Mouse (Mus musculus): ENCODE data around the gene Tet3. TPM values are rescaled to one million over a fixed set of nuclear protein-coding genes. Genes with fewer than 3 reads are reported as not detected.

Gene Tet3
- polyA plus RNA-seq, 1 experiment: 15.4 TPM

DNA sequence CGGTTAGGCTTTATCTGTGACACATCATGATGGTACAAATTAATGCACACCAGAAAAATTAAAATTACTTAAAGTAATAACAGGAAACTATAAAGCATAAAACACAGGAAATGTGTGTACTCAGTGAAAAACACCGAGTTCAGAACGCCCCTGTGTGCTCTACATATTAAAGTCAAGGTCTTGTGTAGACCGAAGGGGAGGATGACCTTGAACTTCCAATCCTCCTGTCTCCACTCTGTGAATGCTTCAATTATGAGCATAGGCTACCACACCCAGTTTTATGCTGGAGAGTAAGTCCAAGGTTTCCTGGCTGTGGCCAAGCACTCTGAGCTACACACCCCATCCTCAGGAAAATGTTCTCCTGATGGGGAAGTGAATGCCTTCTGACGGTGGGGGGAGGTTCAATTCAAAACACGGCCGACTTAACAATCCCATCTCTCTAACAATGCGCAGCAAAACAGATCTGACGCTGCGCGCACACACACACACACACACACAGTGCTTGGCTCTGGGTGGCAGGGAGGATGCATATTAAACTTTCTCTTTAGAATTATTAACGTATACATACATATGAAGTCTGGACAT is 43.4 kb downstream of the Tet3 start:
- Histone ChIP-seq H3K4me3 (ENCODE audit: low read depth, low read length) (peak overlapping the region; percentile 44), H3K4me1 (ENCODE audit: control insufficient read depth, insufficient read depth, insufficient read length, low read length) (peaks cover 58% of the 10 kb centered on the region), H3K27ac (ENCODE audit: insufficient read depth, low read depth, low read length) (peak overlapping the region; percentile 94), H3K36me3 (ENCODE audit: control insufficient read depth, insufficient read depth, low read length) (0 out of 2 replicates have a peak, but pooled peaks cover under 1% of the 10 kb centered on the region), H3K27me3 (ENCODE audit: control insufficient read depth, insufficient read depth, low read length) (no peaks in the 10 kb centered on the region)
- whole genome bisulfite sequencing: 30% methylated on average over 12 of the region's 12 CpGs
- TF ChIP-seq POLR2A (IDR thresholded peaks at IDR 0.05; ENCODE audit: low read depth, low read length) (no peak), CTCF (IDR thresholded peaks at IDR 0.05; ENCODE audit: extremely low read depth, insufficient read length, insufficient replicate concordance, low read depth, low read length) (no peak)

DNA sequence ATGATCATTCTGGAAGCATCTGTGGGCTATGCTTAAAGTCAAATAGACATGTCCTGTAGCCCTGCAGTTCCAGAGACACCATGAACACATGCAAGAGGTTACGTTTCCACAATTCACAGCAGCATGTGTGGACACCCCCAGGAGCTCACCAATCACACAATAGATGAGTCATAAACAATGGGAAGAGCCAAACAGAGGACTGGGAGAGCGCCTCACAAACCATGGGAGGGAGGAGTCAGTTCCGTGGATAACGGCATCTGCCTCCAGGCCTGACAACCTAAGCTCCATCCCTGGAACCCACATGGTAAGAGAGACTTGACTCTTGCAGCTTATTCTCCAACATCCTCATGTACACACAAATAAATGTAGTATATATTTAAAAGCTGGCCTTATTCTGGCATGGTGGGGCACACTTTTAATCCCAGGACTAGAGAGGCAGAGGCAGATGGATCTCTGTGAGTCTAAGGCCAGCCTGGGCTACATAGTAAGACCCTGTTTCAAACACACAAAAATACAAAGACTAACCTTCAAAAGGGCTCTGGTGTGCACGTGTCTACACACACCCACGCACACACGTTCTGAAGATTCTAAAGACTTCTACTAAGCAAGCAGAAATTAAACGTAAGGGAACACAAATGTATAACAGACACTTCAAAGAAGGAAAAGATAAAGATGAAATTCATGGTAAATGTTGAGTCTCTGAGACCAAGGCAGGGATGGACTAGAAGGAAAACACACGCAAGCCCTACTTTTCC is 44.1 kb downstream of the Tet3 start:
- Histone ChIP-seq H3K27ac (ENCODE audit: insufficient read depth, low read depth, low read length) (peak overlapping the region; percentile 19; the same call in 1 of the 2 replicates), H3K27me3 (ENCODE audit: control insufficient read depth, insufficient read depth, low read length) (no peaks in the 10 kb centered on the region), H3K4me3 (ENCODE audit: low read depth, low read length) (no peak overlapping the region), H3K4me1 (ENCODE audit: control insufficient read depth, insufficient read depth, insufficient read length, low read length) (peaks cover 56% of the 10 kb centered on the region), H3K36me3 (ENCODE audit: control insufficient read depth, insufficient read depth, low read length) (no peaks in the 10 kb centered on the region)
- TF ChIP-seq CTCF (IDR thresholded peaks at IDR 0.05; ENCODE audit: extremely low read depth, insufficient read length, insufficient replicate concordance, low read depth, low read length) (no peak), POLR2A (IDR thresholded peaks at IDR 0.05; ENCODE audit: low read depth, low read length) (no peak)
- WGBS: 68% methylated on average over 9 of the region's 9 CpGs

DNA sequence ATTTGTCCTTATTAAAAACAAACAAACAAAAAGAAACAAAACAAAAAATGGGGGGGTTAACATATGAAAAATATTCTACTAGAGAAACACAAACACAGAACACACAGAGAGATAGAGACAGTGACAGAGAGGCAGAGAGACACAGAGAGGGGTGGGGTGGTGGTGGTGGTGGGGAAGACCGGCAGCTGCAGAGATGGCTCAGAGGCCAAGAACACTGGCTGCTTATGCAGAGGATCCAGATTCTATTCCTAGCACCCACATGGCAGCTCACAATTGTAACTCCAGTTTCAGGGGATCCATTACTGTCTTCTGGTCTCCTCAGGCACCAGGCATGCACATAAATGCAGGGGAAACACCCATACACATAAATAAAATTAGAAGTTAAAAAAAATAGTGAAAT is 45.2 kb downstream of the Tet3 start:
- H3K27ac ChIP-seq (ENCODE audit: insufficient read depth, low read depth, low read length): no peak overlapping the region
- H3K36me3 ChIP-seq (ENCODE audit: control insufficient read depth, insufficient read depth, low read length): no peaks in the 10 kb centered on the region
- H3K4me1 ChIP-seq (ENCODE audit: control insufficient read depth, insufficient read depth, insufficient read length, low read length): peaks cover 50% of the 10 kb centered on the region
- H3K4me3 ChIP-seq (ENCODE audit: low read depth, low read length): no peak overlapping the region
- WGBS: 62% methylated on average over 1 of the region's 1 CpGs
- no peaks in the 10 kb centered on the region for H3K27me3 ChIP-seq (ENCODE audit: control insufficient read depth, insufficient read depth, low read length)
- TF ChIP-seq CTCF (IDR thresholded peaks at IDR 0.05; ENCODE audit: extremely low read depth, insufficient read length, insufficient replicate concordance, low read depth, low read length): no peak
- no peak for TF ChIP-seq POLR2A (IDR thresholded peaks at IDR 0.05; ENCODE audit: low read depth, low read length)

DNA sequence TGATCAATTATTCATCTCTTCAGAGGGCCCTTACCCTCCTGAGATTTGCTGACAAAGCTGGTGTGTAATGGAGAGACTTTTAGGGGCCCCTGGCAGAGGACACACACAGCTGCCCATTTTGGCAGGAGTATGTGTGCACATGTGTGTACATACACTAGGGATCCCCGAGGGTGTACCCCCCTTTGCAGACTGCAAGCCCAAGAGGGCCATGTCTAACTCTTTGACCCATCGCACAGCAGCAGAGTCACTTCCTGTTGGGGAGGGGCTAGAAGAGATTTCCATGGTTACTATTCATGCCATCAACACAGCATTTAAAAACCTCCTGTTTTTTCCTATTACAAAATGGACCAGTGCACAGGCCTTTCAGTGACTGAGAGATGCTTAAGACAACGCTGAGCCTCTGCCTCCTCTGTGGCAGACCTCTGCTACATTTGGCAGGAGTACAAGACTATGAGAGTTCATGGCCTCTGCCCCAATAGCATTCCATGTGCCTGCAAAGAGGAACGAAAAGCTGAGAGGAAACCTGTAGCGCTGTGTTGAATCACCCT is 46.0 kb downstream of the Tet3 start:
- TF ChIP-seq POLR2A (IDR thresholded peaks at IDR 0.05; ENCODE audit: low read depth, low read length) (no peak), CTCF (IDR thresholded peaks at IDR 0.05; ENCODE audit: extremely low read depth, insufficient read length, insufficient replicate concordance, low read depth, low read length) (no peak)
- WGBS: 10% methylated on average over 5 of the region's 5 CpGs
- peak overlapping the region; percentile 46 for H3K27ac ChIP-seq (ENCODE audit: insufficient read depth, low read depth, low read length)

DNA sequence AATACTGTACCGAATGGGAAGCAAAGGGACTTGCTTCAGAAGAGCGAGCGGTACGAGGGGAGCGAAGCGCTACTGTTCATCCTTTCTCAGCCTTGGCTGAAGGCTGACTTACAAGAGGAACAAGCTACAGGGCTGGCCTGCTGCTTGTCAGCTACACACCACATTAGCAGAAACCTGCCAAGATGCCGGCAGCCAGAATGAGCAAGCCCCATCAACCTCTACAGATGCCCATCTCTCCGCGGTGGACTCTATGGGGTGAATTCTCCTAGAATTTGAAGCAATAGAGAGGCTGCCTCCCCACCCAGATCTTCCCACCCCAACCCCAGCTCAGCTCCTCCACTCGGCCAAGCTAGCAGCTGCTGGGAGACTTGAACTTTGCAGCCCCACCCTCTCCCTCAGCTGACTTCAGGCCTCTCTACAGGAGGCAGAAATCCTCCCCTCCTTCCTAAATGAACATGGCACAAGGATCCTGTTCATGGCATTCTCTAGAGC is 46.5 kb downstream of the Tet3 start:
- Histone ChIP-seq H3K27ac (ENCODE audit: insufficient read depth, low read depth, low read length) (no peak overlapping the region; the same call in 1 of the 2 replicates), H3K36me3 (ENCODE audit: control insufficient read depth, insufficient read depth, low read length) (0 out of 2 replicates have a peak, but pooled peaks cover 2% of the 10 kb centered on the region), H3K4me3 (ENCODE audit: low read depth, low read length) (no peak overlapping the region), H3K4me1 (ENCODE audit: control insufficient read depth, insufficient read depth, insufficient read length, low read length) (peaks cover 43% of the 10 kb centered on the region), H3K27me3 (ENCODE audit: control insufficient read depth, insufficient read depth, low read length) (no peaks in the 10 kb centered on the region)
- TF ChIP-seq CTCF (IDR thresholded peaks at IDR 0.05; ENCODE audit: extremely low read depth, insufficient read length, insufficient replicate concordance, low read depth, low read length) (no peak), POLR2A (IDR thresholded peaks at IDR 0.05; ENCODE audit: low read depth, low read length) (no peak)
- 80% methylated on average over 10 of the region's 10 CpGs for WGBS

More for the DNA sequence above, 46.0 kb downstream of the Tet3 start:
- Histone ChIP-seq H3K4me1 (ENCODE audit: control insufficient read depth, insufficient read depth, insufficient read length, low read length) (peaks cover 45% of the 10 kb centered on the region), H3K4me3 (ENCODE audit: low read depth, low read length) (no peak overlapping the region), H3K27me3 (ENCODE audit: control insufficient read depth, insufficient read depth, low read length) (no peaks in the 10 kb centered on the region), H3K36me3 (ENCODE audit: control insufficient read depth, insufficient read depth, low read length) (no peaks in the 10 kb centered on the region)

DNA sequence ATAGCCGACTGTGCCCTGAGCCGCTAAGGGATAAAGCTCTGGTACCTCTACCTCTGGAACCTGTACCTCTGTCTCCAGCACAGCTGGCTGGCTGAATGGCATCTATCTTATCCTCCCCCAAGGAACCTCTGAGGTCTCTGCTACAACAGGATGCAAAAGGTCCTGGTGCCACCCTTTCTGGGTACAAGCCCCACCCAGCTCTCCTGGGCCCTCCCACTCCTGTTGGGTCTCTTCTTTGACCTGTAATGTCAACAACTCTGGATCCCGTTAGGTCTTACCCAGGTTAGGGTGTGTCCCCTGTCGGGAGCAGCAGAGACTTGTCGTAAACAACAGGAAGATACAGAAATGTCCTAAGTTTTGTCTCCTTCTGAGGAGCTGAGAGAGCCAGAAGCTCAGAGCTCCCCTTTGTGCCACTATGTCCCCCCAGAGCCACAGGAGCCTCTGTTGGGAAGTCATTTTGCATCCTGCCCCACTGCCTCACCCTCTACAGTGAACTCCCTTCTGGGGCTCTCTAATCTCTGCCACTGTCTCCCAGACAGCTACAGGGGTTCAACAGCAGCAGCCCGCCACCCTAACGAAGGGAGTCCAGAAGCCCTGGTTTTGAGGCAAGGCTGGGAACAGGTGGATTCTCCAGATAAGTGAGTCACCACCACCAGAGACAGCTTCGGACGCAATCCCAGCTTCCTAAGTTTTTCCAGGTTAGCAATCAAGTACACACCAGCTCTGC is 47.1 kb downstream of the Tet3 start:
- Histone ChIP-seq H3K4me3 (ENCODE audit: low read depth, low read length) (no peak overlapping the region), H3K27ac (ENCODE audit: insufficient read depth, low read depth, low read length) (no peak overlapping the region), H3K27me3 (ENCODE audit: control insufficient read depth, insufficient read depth, low read length) (no peaks in the 10 kb centered on the region), H3K36me3 (ENCODE audit: control insufficient read depth, insufficient read depth, low read length) (peaks cover 4% of the 10 kb centered on the region; the same call in 1 of the 2 replicates), H3K4me1 (ENCODE audit: control insufficient read depth, insufficient read depth, insufficient read length, low read length) (peaks cover 39% of the 10 kb centered on the region)
- TF ChIP-seq CTCF (IDR thresholded peaks at IDR 0.05; ENCODE audit: extremely low read depth, insufficient read length, insufficient replicate concordance, low read depth, low read length): no peak
- TF ChIP-seq POLR2A (IDR thresholded peaks at IDR 0.05; ENCODE audit: low read depth, low read length): no peak
- 56% methylated on average over 9 of the region's 9 CpGs for WGBS
